Mouse (Mus musculus) left cerebral cortex, adult 8-10 months (tissue): ENCODE results near the gene Rhd. TPM values are rescaled to one million over a fixed set of nuclear protein-coding genes. Genes with fewer than 3 reads are reported as not detected.
"Not testable (repeated sequence)": the region's sequence is repeated elsewhere in the genome, so short reads cannot be mapped to it uniquely, and the experiment has no call there.

ENCODE experiments used
- DNase-seq, 2 experiments: peaks; one replicate each; pipeline ENCODE4 v3.0.0; 2022; ENCODE audit warnings: low spot score in 2 of 2
- total RNA-seq, 4 experiments: library from RNA; stranded (reverse); gene quantifications; 2 replicates each; pipeline ENCODE4 v1.2.4; 2022

Gene Rhd
- under 1 TPM in 1 of 4 experiments, not detected in 3; 0.50 TPM for total RNA-seq

DNA sequence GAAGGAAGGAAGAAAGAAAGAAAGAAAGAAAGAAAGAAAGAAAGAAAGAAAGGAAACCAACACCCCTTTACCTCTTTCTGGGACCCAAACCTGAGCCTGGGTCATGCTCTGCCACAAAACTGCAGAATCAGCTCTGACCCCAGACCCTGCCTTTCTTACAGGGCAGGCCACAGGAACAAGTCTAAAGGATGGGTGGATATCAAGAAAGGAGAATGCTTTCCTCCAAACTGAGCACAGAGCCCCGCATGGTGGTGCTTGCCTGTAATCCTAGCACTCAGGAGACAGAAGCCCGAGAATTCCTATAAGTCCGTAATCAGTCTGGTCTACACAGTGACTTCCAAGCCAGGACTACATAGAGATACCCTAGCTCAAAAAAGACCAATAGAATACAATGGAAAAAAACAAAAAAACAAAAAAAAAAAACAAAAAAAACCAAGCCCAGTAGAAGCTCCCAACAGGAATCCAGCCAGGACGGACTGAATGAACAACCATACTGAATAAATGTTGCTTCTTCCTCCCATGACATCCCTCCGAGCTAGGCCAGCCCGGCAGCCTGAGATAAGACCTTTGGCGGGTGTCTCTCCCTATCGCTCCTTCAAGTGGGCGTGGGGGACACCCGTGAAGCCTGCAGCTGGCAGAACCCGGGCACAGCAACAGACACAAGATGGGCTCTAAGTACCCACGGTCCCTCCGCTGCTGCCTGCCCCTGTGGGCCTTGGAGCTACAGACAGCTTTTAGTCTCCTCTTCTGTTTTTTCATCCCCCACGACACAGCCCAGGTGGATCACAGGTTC is at the start of gene Rhd:
Gene Rhd (plus strand): TSS at position 600 of the 793 bp plus-strand sequence.
- DNase-seq, result no peak

DNA sequence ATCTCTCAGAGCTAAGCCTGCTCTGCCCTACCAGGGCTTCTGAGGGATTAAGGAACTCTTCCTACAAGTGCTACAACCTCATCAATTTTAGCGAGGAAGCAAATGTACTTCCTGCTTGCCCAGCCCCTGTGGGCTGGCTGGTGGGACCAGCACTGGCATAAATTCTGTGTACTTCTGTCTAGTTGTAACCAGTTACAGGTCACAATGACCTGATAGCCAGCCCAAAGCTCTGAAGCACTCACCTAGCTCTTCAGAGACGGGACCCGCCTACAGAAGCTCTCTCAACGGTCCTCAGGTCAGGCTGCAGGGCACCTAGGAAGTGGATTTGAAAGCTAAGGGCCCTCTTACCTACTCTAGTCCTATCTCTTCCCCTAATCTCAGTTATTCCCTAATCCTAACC is 46.6 kb upstream of the Rhd start:
- DNase-seq, result no peak

DNA sequence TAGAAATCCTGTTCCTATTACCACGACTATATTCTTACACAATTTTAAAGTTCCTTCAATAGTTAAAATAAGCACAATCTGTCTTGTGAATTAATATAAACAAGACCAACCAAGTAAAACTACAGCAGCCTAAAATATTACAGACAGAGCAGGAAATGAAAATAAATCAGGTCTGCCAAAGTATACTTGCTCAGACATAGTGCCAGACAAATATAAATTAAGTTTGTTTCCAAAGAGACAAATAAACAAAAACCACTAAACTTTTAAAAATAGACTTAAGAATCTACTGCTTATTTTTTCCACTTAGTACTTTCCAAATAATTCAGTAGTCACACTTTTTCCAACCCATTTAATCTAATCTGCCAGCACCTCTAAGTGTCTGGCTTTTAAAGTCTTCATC is 43.3 kb upstream of the Rhd start:
- no peak for DNase-seq

DNA sequence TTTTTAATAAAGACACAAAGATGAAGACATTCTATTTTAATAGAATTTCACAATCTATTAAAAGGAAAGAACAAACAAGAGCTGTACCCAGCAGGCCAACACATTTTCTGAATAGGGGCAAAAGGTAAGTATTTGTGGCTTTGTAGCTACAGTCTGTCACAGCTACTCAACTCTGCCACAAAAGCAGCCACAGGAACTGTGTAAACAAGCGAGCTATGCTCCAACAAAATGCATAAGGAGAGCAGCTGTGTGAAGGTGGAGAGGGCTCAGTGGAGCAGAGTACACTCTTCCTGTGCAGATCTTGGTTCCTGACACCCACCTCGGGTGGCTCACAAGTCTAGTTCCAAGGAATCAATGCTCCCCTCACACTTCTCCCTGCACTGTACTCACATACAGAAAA is 40.8 kb upstream of the Rhd start:
- DNase-seq, result no peak

DNA sequence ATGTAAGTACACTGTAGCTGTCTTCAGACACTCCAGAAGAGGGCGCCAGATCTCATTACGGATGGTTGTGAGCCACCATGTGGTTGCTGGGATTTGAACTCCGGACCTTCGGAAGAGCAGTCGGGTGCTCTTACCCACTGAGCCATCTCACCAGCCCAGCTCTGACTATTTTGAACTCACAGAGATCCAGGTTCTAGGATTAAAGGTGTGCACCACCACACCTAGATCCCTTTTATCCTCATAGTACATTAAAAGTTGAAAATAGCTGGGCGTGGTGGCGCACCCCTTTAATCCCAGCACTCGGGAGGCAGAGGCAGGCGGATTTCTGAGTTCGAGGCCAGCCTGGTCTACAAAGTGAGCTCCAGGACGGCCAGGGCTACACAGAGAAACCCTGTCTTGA is 38.5 kb upstream of the Rhd start:
- not testable (repeated sequence) for DNase-seq

DNA sequence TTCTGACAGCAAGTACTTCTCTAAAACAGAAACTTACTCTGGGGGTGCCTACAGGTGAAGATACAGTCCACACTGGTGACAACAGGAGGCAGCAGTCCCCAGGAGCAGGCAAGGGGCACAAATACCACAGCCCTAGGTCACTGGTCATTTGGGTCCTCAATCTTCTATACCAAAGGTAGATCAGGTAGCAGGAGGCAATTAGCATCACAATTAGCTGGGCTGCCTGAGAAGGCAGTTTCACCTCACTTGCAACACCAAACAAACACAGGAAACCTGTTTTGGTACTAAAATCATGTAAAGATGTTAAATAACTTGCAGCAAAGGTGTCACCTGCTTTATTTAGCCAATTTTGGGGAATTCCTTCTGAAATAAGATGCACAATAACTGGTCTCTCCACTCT is 38.0 kb upstream of the Rhd start:
- no peak for DNase-seq

DNA sequence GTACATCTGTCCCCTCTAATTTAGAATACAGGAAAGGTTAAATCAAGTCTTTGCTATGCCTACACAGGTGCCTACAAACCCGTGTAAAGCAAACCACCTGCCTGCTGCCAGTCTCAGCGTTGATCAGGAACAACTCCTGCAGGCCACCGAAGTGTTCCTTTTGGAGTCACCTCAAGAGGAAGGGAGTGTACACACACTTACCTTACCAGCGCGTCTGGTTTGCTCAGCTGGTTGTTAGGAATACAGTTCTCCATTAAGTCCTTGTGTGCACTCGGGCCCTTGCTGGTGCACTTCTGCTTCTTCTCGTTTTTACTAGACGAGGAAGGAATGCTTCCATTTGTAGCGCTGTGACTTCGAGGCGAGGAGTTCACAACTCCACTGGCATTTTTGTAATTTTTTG is 36.5 kb upstream of the Rhd start:
- no peak for DNase-seq

DNA sequence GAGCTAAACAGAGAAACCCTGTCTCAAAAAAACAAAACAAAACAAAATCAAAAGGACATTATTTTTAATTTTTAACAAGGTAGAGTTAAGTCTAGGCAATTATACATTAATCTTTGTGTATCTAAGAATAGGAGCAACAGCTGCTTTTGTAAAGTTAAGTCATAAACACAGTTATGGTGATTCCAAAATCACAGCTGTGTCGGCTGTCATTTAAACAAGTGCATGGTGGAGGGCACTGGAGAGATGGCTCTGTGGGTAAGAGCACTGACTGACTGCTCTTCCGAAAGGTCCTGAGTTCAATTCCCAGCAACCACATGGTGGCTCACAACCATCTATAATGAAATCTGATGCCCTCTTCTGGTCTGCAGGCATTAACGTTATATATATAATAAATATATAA is 32.4 kb upstream of the Rhd start:
- DNase-seq, result no peak

DNA sequence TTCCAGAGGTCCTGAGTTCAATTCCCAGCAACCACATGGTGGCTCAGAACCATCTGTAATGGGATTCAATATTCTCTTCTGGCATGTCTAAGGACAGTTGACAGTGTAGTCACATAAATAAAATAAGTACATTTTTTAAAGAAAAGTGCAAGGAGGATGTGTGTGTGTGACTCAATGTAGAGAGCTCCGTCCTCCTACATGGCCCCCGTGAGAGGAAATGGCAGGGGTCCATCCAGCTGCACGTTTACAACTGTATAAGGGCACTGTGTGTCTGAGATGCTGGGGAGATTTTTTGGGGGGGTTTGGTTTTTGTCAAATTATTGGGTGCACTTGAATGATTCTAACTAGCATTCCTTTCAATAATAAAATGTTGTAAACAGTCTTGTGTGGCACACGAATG is 28.9 kb upstream of the Rhd start:
- DNase-seq, result no peak

DNA sequence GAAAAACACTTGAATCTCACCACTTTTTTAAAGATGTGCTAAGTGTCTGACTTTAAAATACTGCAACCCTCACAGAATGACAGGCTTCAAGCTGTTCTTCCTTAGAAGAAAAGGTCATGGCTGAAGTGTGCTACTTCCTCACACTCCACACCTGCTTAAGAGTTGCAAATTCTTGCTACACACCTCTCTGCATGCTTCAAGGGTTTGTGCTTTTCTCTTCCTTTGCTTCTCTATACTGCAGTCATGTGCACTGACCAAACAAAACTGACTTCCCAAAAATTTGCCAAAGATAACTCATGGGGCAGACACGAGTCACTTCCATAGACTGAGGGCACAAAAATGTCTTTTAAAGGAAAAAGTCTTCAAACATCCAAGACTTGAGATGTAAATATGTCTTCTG is 26.1 kb upstream of the Rhd start:
- DNase-seq, result no peak

DNA sequence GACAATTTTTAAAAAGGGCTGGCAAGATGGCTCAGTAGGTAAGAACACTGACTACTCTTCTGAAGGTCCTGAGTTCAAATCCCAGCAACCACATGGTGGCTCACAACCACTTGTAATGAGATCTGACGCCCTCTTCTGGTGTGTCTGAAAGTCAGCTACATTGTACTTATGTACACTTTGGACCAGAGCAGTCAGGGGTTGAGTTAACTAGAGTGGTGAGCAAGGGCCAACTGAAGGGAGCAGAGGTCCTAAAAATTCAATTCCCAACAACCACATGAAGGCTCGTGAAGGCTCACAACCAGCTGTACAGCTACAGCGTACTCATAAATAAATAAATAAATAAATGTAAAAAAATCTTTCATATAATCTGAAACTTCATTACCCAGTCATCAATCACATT is 25.6 kb upstream of the Rhd start:
- DNase-seq, result not testable (repeated sequence)

DNA sequence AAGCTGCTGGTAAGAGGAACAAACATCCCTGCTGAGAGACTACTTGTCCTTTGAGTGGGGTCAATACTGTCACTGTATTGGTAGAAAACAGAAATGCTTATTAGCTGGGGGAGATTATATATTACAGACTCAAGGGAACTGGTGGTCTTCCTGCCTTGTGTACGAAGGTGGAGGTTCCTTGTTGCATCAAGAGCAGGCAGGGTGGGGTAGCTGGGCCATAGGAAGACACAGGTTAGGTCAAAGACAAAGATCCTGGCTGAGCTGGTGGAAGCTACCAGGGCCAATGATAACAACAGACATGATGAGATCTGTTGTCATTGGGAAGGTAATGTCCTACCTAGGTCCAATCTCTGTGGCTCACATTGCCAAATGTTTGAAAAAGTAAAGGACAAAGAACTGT is 24.1 kb upstream of the Rhd start:
- no peak for DNase-seq

DNA sequence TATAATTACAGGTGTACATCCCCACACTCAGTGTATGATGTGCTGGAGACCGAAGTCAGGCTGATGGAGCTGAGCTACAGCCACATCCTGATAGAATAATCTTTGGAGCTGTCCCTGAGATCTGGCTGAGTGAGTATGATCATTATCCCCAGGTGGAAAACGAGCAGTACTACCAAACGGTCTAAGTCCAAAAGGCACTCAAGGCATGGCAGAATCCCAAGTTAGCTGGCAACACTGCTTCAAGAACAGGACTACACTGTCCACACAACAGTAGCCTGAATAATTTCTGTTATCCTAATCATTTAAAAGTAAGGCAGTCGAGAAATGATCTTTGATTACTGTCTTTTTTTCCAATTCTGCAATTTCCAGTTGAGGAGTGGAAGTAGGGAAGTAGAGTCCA is 20.8 kb upstream of the Rhd start:
- DNase-seq, result no peak

DNA sequence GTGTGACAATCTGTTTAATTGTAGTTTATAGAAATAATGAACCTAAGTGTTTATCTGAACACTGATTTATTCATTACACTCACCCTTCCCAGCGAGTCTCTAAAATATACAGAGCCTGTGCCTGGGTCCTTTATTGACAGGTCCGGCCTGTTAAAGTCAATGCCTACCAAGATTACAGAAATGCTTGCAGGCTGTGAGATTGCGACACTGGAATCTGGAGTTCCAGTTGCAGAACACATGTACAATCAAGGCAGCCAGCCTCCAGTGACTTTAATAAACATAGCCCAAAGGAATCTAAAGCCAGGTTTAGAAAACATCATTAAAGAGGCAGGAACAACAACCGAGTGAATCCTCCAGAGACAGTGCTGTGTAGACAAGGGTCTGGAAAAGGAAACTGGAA is 16.7 kb upstream of the Rhd start:
- no peak for DNase-seq

DNA sequence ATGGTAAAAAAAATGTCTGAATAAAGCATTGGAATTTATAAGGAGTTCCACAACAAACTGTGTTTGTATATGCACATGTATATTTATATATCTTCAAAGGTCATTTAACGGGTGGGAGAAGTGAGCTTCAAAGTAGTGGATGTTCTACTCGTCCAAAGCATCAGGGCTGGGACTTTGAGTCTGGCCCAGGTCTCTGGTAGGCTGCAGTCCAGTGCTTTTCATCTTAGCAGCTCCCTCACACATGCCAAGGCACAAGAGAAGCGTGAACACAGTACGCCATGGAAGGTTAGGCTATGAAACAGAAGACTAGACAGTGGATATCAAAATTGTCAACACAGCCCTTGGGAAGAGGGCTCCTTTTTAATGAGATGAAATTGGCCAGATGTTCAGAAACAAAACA is 13.8 kb upstream of the Rhd start:
- DNase-seq, result no peak

DNA sequence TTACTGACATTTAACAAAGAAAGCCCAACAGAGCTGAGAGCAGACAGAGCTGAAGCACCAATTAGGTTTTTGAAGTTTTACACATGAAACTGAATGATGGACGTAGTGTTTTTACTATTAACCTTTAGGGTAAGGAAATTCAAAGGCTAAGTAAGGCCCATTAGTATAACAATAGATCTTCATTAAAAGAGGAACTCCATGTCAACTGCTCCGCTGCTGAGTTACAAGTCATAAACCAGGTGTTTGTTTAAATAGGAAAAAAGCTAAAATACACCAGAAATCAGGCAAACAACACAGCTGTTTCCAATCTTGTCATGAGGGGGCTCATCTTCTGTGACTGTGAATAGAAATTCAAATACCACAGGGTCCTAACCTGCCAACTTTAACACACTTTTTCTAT is 13.1 kb upstream of the Rhd start:
- DNase-seq, result no peak

DNA sequence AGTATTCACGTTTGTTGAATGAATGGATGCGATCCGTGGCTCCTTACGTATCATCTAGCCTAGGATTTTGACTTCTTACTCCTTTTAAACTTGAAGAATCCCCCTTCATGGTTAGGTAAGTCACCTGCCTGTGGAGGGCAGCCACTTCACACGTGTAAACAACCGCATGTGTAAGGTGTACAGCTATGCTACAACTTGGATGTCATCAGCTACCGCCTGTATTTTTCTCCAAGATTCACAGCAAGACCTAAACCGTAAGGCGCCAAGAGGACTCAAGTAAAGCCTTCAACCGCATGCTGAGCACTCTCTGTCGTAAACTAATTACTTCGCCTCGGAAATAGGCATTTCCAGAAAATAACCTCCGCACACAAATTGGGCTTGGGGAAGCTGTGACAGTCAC is 12.5 kb upstream of the Rhd start:
- DNase-seq, result peak in 1 of 2 experiments; percentile 9

DNA sequence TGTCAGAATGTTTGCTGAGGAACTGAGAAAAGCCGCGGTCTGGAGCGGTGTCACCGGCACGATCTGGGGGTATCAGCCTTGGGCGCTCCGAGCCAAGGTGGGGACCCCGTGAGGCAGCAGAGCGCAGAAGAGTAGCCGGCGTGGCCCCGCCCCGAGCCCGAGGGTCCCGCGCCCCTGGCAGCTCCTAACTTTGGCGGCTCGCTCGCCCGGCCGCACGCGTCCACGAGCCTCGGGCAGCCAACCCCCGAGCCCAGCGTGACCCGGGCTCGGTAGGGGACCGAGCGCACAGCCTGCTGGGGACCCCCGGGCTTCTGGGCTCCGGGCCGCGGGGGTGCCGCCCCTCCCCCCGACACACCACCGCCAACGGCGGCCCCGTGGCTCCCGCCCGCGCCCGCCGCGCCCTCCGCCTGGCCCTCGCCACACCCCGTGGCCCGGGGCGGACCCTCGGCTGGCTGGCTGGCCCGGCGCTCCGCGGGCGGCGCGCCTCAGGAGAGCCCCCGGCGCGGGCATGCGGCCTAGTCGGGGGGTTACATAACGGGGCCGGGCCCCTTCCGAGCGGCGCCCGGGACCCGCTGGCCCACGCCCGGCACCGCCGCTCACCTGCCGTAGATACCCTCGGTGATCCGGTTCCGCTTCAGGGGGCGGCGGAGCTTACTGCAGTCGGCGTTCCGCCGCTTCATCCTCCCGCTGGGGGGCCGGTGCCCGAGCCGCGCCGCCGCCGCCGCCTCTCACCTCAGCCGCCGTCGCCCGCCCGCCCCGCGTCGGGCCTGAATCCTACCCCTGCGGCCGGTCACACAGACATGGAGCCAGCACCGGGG is 11.7 kb upstream of the Rhd start:
- peak in 1 of 2 experiments; percentile 11 for DNase-seq

DNA sequence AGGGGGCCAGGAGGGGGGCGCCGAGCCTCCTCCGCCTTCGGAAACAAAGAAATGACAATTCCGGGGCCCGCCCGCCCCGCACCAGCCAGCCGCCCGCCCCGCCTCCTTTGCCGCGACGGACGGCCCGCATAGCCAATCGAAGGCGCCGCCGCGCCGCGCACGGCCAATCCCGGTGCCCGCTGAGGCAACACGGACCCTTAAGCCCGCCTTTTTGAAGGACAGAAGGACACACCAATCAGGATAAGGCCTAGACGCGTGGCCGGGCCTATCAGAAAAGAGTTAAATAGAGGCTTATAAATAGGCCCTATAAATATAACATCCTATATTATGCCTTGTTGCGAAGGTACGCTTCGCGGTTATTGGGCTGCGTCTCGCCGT is 11.1 kb upstream of the Rhd start, which contains the start of gene Maco1:
Gene Maco1 (minus strand): TSS at position 87 of the 378 bp plus-strand sequence.
- peak; percentile 99 to 100 for DNase-seq

DNA sequence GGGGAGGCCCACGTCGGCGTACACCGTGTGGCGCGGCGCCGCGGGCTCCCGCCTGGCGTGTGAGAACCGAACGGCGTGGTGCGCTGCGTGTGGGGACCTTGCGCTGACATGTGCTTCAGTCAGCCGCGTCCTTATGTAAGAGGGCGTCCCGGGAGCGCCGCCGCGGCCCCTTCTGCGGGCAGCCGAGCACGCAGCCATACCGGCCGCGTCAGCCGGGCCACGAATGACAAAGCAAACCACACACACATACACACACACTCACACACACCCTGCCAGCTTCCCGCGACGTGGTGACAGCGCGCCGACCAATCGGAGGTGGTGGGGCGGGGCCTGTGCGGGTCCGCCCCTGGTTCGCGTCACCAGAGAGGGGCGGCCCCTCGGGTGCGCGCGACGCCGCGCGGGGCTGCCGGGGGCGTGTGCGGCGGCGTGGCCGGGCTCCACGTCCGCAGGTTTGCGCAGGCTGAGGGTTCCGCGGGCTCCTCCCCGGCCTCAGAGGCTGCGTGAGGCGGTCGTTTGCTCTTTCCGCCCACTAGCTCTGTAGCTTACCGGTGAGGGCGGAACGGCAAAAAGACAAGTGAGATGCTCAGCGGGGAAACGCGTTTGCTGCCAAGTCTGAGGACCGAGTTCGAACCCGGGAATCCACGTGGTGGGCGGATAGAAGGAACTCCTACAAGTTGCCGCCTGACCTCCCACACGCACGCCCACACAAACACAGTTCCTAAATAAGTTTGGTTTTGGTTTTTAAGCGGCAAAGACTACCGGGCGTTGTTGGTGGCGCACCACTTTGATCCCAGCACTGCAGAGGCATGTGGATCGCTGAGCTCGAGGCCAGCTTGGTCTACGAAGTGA is 10.5 kb upstream of the Rhd start:
- peak; percentile 89 to 94 for DNase-seq

DNA sequence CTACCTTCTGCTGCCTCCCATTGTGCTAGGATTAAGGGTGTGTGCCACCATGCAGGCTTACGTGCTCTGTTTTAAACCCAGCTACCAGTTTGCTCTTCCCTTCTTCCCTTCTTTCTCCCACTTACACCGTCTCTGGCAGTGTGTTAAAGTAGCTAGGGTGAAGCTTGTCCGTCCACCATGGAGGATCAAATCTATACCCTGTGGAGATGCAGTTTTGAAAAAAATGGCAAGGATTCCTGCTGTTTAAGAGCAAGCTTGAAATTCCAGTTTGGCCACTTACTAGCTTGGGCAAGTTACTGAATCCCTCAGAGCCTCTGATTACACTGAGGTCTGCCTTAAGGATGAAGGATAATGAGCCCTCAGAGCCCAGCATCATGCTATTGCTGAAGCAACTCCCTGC is 9.0 kb upstream of the Rhd start:
- no peak for DNase-seq

DNA sequence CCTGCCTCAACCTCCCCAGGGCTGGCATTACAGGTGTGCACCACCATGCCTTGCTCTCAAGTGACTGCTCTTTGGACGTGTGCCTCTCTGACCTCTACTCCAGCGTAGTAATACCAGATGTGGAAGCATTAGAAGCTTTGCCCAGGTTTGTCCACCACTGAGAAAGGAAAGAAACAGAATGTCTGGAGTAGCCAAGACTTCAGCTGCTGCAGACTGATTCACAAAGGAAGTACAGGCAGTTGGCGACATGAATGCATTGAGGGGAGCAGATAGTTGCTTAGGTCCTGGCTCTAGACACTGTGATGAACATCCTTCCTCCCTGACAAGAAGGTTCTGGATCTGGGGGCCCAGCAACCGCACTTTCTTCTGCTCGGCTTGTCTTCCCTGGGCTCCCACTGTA is 8.3 kb upstream of the Rhd start:
- no peak for DNase-seq
